Mouse (Mus musculus): ENCODE measurements around the gene Ahnak2. TPM values are rescaled to one million over a fixed set of nuclear protein-coding genes. Genes with fewer than 3 reads are reported as not detected.

The Ahnak2 gene
- total and polyA plus RNA-seq, 3 experiments = 2.6 to 11.4 TPM; not detected in 1

- Histone ChIP-seq H3K9me3 (replicated peaks; ENCODE audit: insufficient read depth, low read length) (no peaks in the 10 kb centered on the region), H3K27me3 (ENCODE audit: control insufficient read depth in 1 of 2, insufficient read depth in 2 of 2, low read length in 2 of 2) (peaks cover 6 to 11% of the 10 kb centered on the region in 2 experiments; a peak in 3 of 4 replicates), H3K27ac (ENCODE audit: control insufficient read depth, low read depth, low read length) (no peak overlapping the region), H3K4me1 (ENCODE audit: control insufficient read depth in 1 of 2, insufficient read depth in 2 of 2, low read length in 2 of 2) (peaks cover 9 to 18% of the 10 kb centered on the region in 2 experiments; a peak in 3 of 4 replicates), H3K4me3 (ENCODE audit: control insufficient read depth in 1 of 2, insufficient read depth in 1 of 2, low read depth in 2 of 2, low read length in 2 of 2) (no peak overlapping the region; a peak in 1 of 4 replicates), H3K9ac (ENCODE audit: control insufficient read depth, low read depth, low read length, poor library complexity, severe bottlenecking) (peak overlapping the region; percentile 3), H3K36me3 (ENCODE audit: control insufficient read depth in 1 of 2, insufficient read depth in 2 of 2, low read length in 2 of 2) (peaks cover 0 to 12% of the 10 kb centered on the region in 2 experiments; a peak in 2 of 4 replicates), H3K79me2 (ENCODE audit: control insufficient read depth, insufficient read depth, low read length, poor library complexity) (no peaks in the 10 kb centered on the region)
- TF ChIP-seq BHLHE40 (IDR thresholded peaks at IDR 0.05; ENCODE audit: borderline replicate concordance, low read depth, low read length) (no peak), CHD2 (IDR thresholded peaks at IDR 0.05; ENCODE audit: low read length) (no peak), ZKSCAN1 (IDR thresholded peaks at IDR 0.05; ENCODE audit: low read depth, low read length) (no peak), MXI1 (IDR thresholded peaks at IDR 0.05; ENCODE audit: low read depth, low read length) (no peak), EP300 (IDR thresholded peaks at IDR 0.05; ENCODE audit: low read depth in 1 of 2, low read length in 2 of 2) (no peak), MYC (IDR thresholded peaks at IDR 0.05; ENCODE audit: low read depth, low read length) (no peak), MEF2A (IDR thresholded peaks at IDR 0.05; ENCODE audit: extremely low read depth, insufficient replicate concordance, low read depth, low read length, poor library complexity, severe bottlenecking) (no peak), SIN3A (IDR thresholded peaks at IDR 0.05; ENCODE audit: low read length) (no peak), CHD1 (IDR thresholded peaks at IDR 0.05; ENCODE audit: low read depth, low read length) (no peak), MAZ (IDR thresholded peaks at IDR 0.05; ENCODE audit: low read depth, low read length) (no peak), ZMIZ1 (IDR thresholded peaks at IDR 0.05; ENCODE audit: low read depth, low read length) (no peak), RCOR1 (IDR thresholded peaks at IDR 0.05; ENCODE audit: low read depth, low read length) (no peak), JUND (IDR thresholded peaks at IDR 0.05; ENCODE audit: low read depth, low read length) (no peak), TAL1 (IDR thresholded peaks at IDR 0.05; ENCODE audit: low read length) (no peak), SMC3 (IDR thresholded peaks at IDR 0.05; ENCODE audit: low read depth, low read length) (no peak), POLR2AphosphoS2 (IDR thresholded peaks at IDR 0.05; ENCODE audit: low read length) (no peak), ZC3H11A (IDR thresholded peaks at IDR 0.05; ENCODE audit: low read depth, low read length) (no peak), USF2 (IDR thresholded peaks at IDR 0.05; ENCODE audit: borderline replicate concordance in 1 of 2, insufficient read depth in 1 of 2, low read depth in 1 of 2, low read length in 2 of 2) (no peak), GATA1 (IDR thresholded peaks at IDR 0.05; ENCODE audit: low read depth, low read length) (no peak)
- DNase-seq (ENCODE audit: low read depth, low spot score) = peak; percentile 42
Measured at GRCm38 (mm10) chr12:112761411-112761810, 41.0 kb downstream of the Ahnak2 start.

Measured in MEL (cell line).